Mouse (Mus musculus) midbrain, embryonic 16.5 days (tissue): ENCODE results near the gene 1700021F05Rik. TPM values are rescaled to one million over a fixed set of nuclear protein-coding genes. Genes with fewer than 3 reads are reported as not detected.

Experiments
- ATAC-seq: fragments of 200-750 bp; cut with Nextera tagmentation; 2 replicates; pipeline ENCODE4 v1.8.0; 2017; ENCODE audit warnings: moderate TSS enrichment
- H3K27ac ChIP-seq: fragments of 300-500 bp; sonication (generic); 2 replicates; pipeline ENCODE4 v1.5.1; 2014; ENCODE audit warnings: mild to moderate bottlenecking, low read length, mixed read lengths
- H3K27me3 ChIP-seq: fragments of 300-500 bp; sonication (generic); 2 replicates; pipeline ENCODE4 v1.6.1; 2014; ENCODE audit warnings: low read depth, low read length, mixed read lengths; ENCODE audit not compliant: control insufficient read depth, insufficient read depth
- H3K36me3 ChIP-seq: fragments of 300-500 bp; sonication (generic); 2 replicates; pipeline ENCODE4 v1.6.1; 2014; ENCODE audit warnings: mild to moderate bottlenecking, low read length, moderate library complexity, mixed read lengths; ENCODE audit not compliant: control insufficient read depth, insufficient read depth
- H3K4me1 ChIP-seq: fragments of 300-500 bp; sonication (generic); 2 replicates; pipeline ENCODE4 v1.6.1; 2014; ENCODE audit warnings: mild to moderate bottlenecking, low read length, mixed read lengths; ENCODE audit not compliant: control insufficient read depth, insufficient read depth
- H3K4me2 ChIP-seq: fragments of 300-500 bp; sonication (generic); 2 replicates; pipeline ENCODE4 v1.6.1; 2014; ENCODE audit warnings: mild to moderate bottlenecking, low read length, mixed read lengths
- H3K4me3 ChIP-seq: fragments of 300-500 bp; sonication (generic); 2 replicates; pipeline ENCODE4 v1.5.1; 2014; ENCODE audit warnings: low read depth, mild to moderate bottlenecking, low read length, moderate library complexity, mixed read lengths
- H3K9ac ChIP-seq: fragments of 300-500 bp; sonication (generic); 2 replicates; pipeline ENCODE4 v1.6.1; 2014; ENCODE audit warnings: low read depth, low read length, mixed read lengths
- H3K9me3 ChIP-seq: fragments of 300-500 bp; sonication (generic); replicated peaks from 2 replicates; pipeline ENCODE4 v1.6.1; 2014; ENCODE audit warnings: mild to moderate bottlenecking, low read length, mixed read lengths; ENCODE audit not compliant: control insufficient read depth, poor library complexity, severe bottlenecking
- WGBS: fragments of 180-500 bp; shearing (Covaris S2); extraction: QIAGEN DNeasy Blood & Tissue Kit; methylation state at CpG from one replicate; pipeline ENCODE4 v1.1.7; 2014; 5-methylcytosine and 5-hydroxymethylcytosine counted together
- polyA plus RNA-seq: library from polyadenylated mRNA; unstranded; fragments of >200 nt; fragmentation: Nextera tagmentation; extraction: Ambion mirVana; gene quantifications from 2 replicates; pipeline ENCODE4 v1.2.1, GENCODE M21; 2015

1700021F05Rik gene
- polyA plus RNA-seq, 1 experiment from 2014 or later = 64.3 TPM

GRCm38 (mm10) chr10:43490846-43491245, 49.9 kb downstream of the 1700021F05Rik start:
- Histone ChIP-seq H3K9me3 (no peaks in the 10 kb centered on the region), H3K27ac (no peak overlapping the region), H3K4me3 (no peak overlapping the region), H3K27me3 (no peaks in the 10 kb centered on the region), H3K9ac (no peak overlapping the region), H3K36me3 (peaks cover 8% of the 10 kb centered on the region), H3K4me1 (no peaks in the 10 kb centered on the region), H3K4me2 (no peak overlapping the region)
- WGBS = 91% methylated on average over 5 of the region's 5 CpGs
- ATAC-seq = no peak

- no peaks in the 10 kb centered on the region for H3K9me3 ChIP-seq
- no peak overlapping the region for H3K4me3 ChIP-seq
- no peak for ATAC-seq
- peaks cover 6% of the 10 kb centered on the region for H3K36me3 ChIP-seq
- no peak overlapping the region for H3K27ac ChIP-seq
- H3K4me1 ChIP-seq = no peaks in the 10 kb centered on the region
- no peaks in the 10 kb centered on the region for H3K27me3 ChIP-seq
- 77% methylated on average over 8 of the region's 8 CpGs for WGBS
- H3K4me2 ChIP-seq = no peak overlapping the region
- no peak overlapping the region for H3K9ac ChIP-seq
Measured at GRCm38 (mm10) chr10:43490034-43490433, 50.8 kb downstream of the 1700021F05Rik start.

- WGBS = 85% methylated on average over 6 of the region's 6 CpGs
- Histone ChIP-seq H3K9me3 (no peaks in the 10 kb centered on the region), H3K4me3 (no peak overlapping the region), H3K9ac (no peak overlapping the region), H3K27me3 (no peaks in the 10 kb centered on the region), H3K4me2 (no peak overlapping the region), H3K36me3 (peaks cover 2% of the 10 kb centered on the region), H3K4me1 (no peaks in the 10 kb centered on the region), H3K27ac (no peak overlapping the region)
- ATAC-seq = no peak
Measured at GRCm38 (mm10) chr10:43489550-43489949, 51.2 kb downstream of the 1700021F05Rik start.

GRCm38 (mm10) chr10:43489139-43489538, 51.7 kb downstream of the 1700021F05Rik start:
- ATAC-seq = no peak
- Histone ChIP-seq H3K9me3 (no peaks in the 10 kb centered on the region), H3K4me1 (no peaks in the 10 kb centered on the region), H3K9ac (no peak overlapping the region), H3K4me2 (no peak overlapping the region), H3K27me3 (no peaks in the 10 kb centered on the region), H3K4me3 (no peak overlapping the region), H3K36me3 (no peaks in the 10 kb centered on the region; the same call in 1 of the 2 replicates), H3K27ac (no peak overlapping the region)
- WGBS = 88% methylated on average over 7 of the region's 7 CpGs

- Histone ChIP-seq H3K9me3 (no peaks in the 10 kb centered on the region), H3K4me2 (no peak overlapping the region), H3K9ac (no peak overlapping the region), H3K27ac (no peak overlapping the region), H3K36me3 (no peaks in the 10 kb centered on the region), H3K27me3 (no peaks in the 10 kb centered on the region), H3K4me1 (peaks cover 4% of the 10 kb centered on the region; the same call in 1 of the 2 replicates), H3K4me3 (no peak overlapping the region)
- ATAC-seq = no peak
- 88% methylated on average over 4 of the region's 4 CpGs for WGBS
Measured at GRCm38 (mm10) chr10:43488258-43488657, 52.5 kb downstream of the 1700021F05Rik start.

GRCm38 (mm10) chr10:43487441-43488010, 53.3 kb downstream of the 1700021F05Rik start:
- no peak overlapping the region for H3K27ac ChIP-seq
- ATAC-seq = no peak
- H3K4me1 ChIP-seq = peaks cover 9% of the 10 kb centered on the region
- no peaks in the 10 kb centered on the region for H3K9me3 ChIP-seq
- no peak overlapping the region for H3K4me2 ChIP-seq
- H3K36me3 ChIP-seq = no peaks in the 10 kb centered on the region
- 93% methylated on average over 3 of the region's 3 CpGs for WGBS
- no peak overlapping the region for H3K4me3 ChIP-seq
- H3K27me3 ChIP-seq = no peaks in the 10 kb centered on the region
- no peak overlapping the region for H3K9ac ChIP-seq

- no peak for ATAC-seq
- Histone ChIP-seq H3K4me2 (no peak overlapping the region), H3K9me3 (no peaks in the 10 kb centered on the region), H3K27me3 (no peaks in the 10 kb centered on the region), H3K36me3 (no peaks in the 10 kb centered on the region), H3K4me1 (peaks cover 14% of the 10 kb centered on the region), H3K9ac (no peak overlapping the region), H3K27ac (no peak overlapping the region), H3K4me3 (no peak overlapping the region)
- 91% methylated on average over 6 of the region's 6 CpGs for WGBS
Measured at GRCm38 (mm10) chr10:43485751-43486268, 55.0 kb downstream of the 1700021F05Rik start.

- Histone ChIP-seq H3K4me1 (peaks cover 23% of the 10 kb centered on the region), H3K4me3 (no peak overlapping the region), H3K27ac (no peak overlapping the region), H3K27me3 (no peaks in the 10 kb centered on the region), H3K9me3 (no peaks in the 10 kb centered on the region), H3K9ac (no peak overlapping the region; the same call in 1 of the 2 replicates), H3K4me2 (no peak overlapping the region), H3K36me3 (no peaks in the 10 kb centered on the region)
- 48% methylated on average over 9 of the region's 9 CpGs for WGBS
- ATAC-seq = no peak
Measured at GRCm38 (mm10) chr10:43483426-43483995, 57.3 kb downstream of the 1700021F05Rik start.

- WGBS = 80% methylated on average over 5 of the region's 5 CpGs
- Histone ChIP-seq H3K27ac (no peak overlapping the region), H3K4me1 (peaks cover 30% of the 10 kb centered on the region), H3K9me3 (no peaks in the 10 kb centered on the region), H3K27me3 (no peaks in the 10 kb centered on the region), H3K4me3 (no peak overlapping the region), H3K4me2 (no peak overlapping the region), H3K9ac (no peak overlapping the region), H3K36me3 (no peaks in the 10 kb centered on the region)
- no peak for ATAC-seq
Measured at GRCm38 (mm10) chr10:43482021-43482420, 58.8 kb downstream of the 1700021F05Rik start.
